Mouse (Mus musculus): Measurements from ENCODE around the gene Chpf. TPM values are rescaled to one million over a fixed set of nuclear protein-coding genes. Genes with fewer than 3 reads are reported as not detected.

Gene Chpf
- total and polyA plus RNA-seq, 2 experiments from 2014 or later = 56.8 to 80.4 TPM

- ATAC-seq = no peak
- no peak for DNase-seq
- no peak overlapping the region for H3K9ac ChIP-seq
- H3K36me3 ChIP-seq (ENCODE audit: insufficient read depth) = peaks cover 35% of the 10 kb centered on the region
- no peak overlapping the region for H3K4me2 ChIP-seq (ENCODE audit: low read depth)
- peak; percentile 12; the same call in 1 of the 2 replicates for TF ChIP-seq CTCF (IDR thresholded peaks at IDR 0.05; ENCODE audit: low read depth)
- no peak overlapping the region for H3K27ac ChIP-seq (ENCODE audit: low read depth, low read length)
- H3K9me3 ChIP-seq (ENCODE audit: low read length) = no peaks in the 10 kb centered on the region
- 0 out of 2 replicates have a peak, but pooled peaks cover 3% of the 10 kb centered on the region for H3K4me1 ChIP-seq (ENCODE audit: insufficient read depth)
- no peak overlapping the region for H3K4me3 ChIP-seq (ENCODE audit: low read depth, low read length)
- WGBS = 86% methylated on average over 7 of the region's 7 CpGs
- H3K27me3 ChIP-seq (ENCODE audit: insufficient read depth, low read length) = no peaks in the 10 kb centered on the region
Observed at GRCm38 (mm10) chr1:75499441-75499840, 20.3 kb upstream of the Chpf start.

- ATAC-seq (no peak), DNase-seq (no peak)
- Histone ChIP-seq H3K9me3 (ENCODE audit: low read length) (no peaks in the 10 kb centered on the region), H3K27ac (ENCODE audit: low read depth, low read length) (no peak overlapping the region), H3K4me1 (ENCODE audit: insufficient read depth) (no peaks in the 10 kb centered on the region), H3K4me2 (ENCODE audit: low read depth) (no peak overlapping the region), H3K9ac (no peak overlapping the region), H3K27me3 (ENCODE audit: insufficient read depth, low read length) (no peaks in the 10 kb centered on the region), H3K4me3 (ENCODE audit: low read depth, low read length) (no peak overlapping the region), H3K36me3 (ENCODE audit: insufficient read depth) (peaks cover 35% of the 10 kb centered on the region)
- 91% methylated on average over 4 of the region's 4 CpGs for WGBS
- TF ChIP-seq CTCF (IDR thresholded peaks at IDR 0.05; ENCODE audit: low read depth) = no peak
Observed at GRCm38 (mm10) chr1:75498897-75499296, 19.8 kb upstream of the Chpf start.

DNA sequence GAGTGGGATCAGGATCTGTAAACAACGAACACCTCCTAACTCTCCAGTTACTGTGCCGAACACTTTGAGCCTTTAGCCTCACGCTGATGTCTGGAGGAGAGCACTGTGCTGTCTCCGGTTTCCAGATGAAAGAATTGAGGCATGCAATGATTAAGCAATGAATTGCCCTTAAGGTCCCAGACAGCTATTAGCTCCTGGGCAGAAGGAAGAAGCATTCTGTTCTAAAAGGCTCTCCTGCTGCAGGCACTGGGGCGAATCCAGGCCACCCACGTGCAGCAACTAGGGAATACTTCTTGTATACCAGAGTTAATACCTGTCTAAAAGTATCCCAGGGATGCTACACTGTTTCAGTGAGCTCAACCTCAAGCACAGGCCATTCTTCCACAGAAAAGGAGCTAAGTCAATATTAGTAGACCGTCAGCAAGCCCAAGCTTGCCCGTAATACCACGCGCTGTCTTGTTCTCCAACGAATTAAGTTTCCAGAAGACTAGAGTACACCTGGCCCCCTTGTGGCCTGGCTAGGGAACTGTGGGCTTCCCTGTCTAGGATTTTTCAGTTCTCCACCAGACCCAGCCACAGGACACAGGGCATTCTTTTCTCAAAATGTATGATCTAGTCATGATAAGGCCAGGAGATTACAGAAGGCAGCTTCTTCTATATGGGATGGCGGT, 15.9 kb upstream of the Chpf start:
- WGBS = 46% methylated on average over 12 of the region's 12 CpGs
- Histone ChIP-seq H3K36me3 (ENCODE audit: insufficient read depth) (peaks cover 27% of the 10 kb centered on the region; the same call in 1 of the 2 replicates), H3K4me1 (ENCODE audit: insufficient read depth) (no peaks in the 10 kb centered on the region), H3K9ac (no peak overlapping the region), H3K4me2 (ENCODE audit: low read depth) (no peak overlapping the region), H3K9me3 (ENCODE audit: low read length) (no peaks in the 10 kb centered on the region), H3K27ac (ENCODE audit: low read depth, low read length) (no peak overlapping the region), H3K4me3 (ENCODE audit: low read depth, low read length) (no peak overlapping the region), H3K27me3 (ENCODE audit: insufficient read depth, low read length) (no peaks in the 10 kb centered on the region)
- DNase-seq = peak; percentile 64
- TF ChIP-seq CTCF (IDR thresholded peaks at IDR 0.05; ENCODE audit: low read depth) = peak; percentile 86
- peak; percentile 70 for ATAC-seq

GRCm38 (mm10) chr1:75492579-75493170, 13.6 kb upstream of the Chpf start:
- H3K4me1 ChIP-seq (ENCODE audit: insufficient read depth) = 0 out of 2 replicates have a peak, but pooled peaks cover 3% of the 10 kb centered on the region
- 41% methylated on average over 24 of the region's 24 CpGs for WGBS
- ATAC-seq (no peak), DNase-seq (no peak)
- peaks cover 10% of the 10 kb centered on the region; the same call in 1 of the 2 replicates for H3K36me3 ChIP-seq (ENCODE audit: insufficient read depth)
- H3K4me2 ChIP-seq (ENCODE audit: low read depth) = no peak overlapping the region
- H3K27ac ChIP-seq (ENCODE audit: low read depth, low read length) = no peak overlapping the region
- no peak overlapping the region for H3K4me3 ChIP-seq (ENCODE audit: low read depth, low read length)
- 0 out of 2 replicates have a peak, but pooled peaks cover 9% of the 10 kb centered on the region for H3K27me3 ChIP-seq (ENCODE audit: insufficient read depth, low read length)
- H3K9me3 ChIP-seq (ENCODE audit: low read length) = no peaks in the 10 kb centered on the region
- H3K9ac ChIP-seq = no peak overlapping the region
- TF ChIP-seq CTCF (IDR thresholded peaks at IDR 0.05; ENCODE audit: low read depth) = no peak

DNA sequence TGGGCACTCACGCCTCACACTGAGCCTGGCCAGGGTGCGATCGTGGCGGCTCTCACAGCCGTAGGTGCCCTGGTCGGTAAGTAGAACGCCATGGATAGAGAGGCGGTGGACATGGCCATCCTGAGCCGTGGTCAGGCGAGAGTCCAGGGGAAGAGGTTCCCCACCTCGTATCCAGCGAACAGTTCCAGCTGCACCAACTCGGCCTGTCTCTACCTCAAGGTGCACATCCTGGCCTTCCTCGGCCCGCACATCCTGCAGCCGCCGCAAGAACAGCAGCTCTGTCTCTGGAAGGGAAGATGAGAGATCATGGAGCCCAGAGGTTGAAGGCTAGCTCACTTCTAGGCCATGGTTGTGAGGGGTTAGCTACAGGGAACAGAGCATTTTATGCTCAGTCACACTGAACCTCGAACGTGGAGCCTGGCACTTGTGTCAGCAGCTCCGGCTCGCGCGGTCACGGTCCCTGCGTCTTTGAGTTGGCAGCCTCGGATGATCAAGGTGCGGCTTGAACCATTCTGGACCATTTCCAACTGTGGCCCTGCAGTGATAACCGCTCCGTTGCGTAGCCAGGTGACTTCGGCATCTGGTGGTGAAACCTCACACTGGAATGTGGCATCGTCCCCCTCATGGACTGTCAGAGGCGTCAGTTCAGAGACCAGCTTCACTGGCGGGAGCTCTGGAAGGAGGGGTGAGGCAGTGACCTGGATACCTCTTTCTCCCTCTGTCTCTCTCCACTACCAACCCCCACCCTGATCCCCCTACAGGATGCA, 11.9 kb upstream of the Chpf start:
- Histone ChIP-seq H3K27ac (ENCODE audit: low read depth, low read length) (no peak overlapping the region), H3K4me1 (ENCODE audit: insufficient read depth) (0 out of 2 replicates have a peak, but pooled peaks cover 5% of the 10 kb centered on the region), H3K27me3 (ENCODE audit: insufficient read depth, low read length) (peaks cover 16% of the 10 kb centered on the region), H3K4me2 (ENCODE audit: low read depth) (no peak overlapping the region), H3K9ac (no peak overlapping the region), H3K9me3 (ENCODE audit: low read length) (no peaks in the 10 kb centered on the region), H3K36me3 (ENCODE audit: insufficient read depth) (peaks cover 10% of the 10 kb centered on the region; the same call in 1 of the 2 replicates), H3K4me3 (ENCODE audit: low read depth, low read length) (no peak overlapping the region)
- no peak for ATAC-seq
- no peak for TF ChIP-seq CTCF (IDR thresholded peaks at IDR 0.05; ENCODE audit: low read depth)
- DNase-seq = no peak
- 87% methylated on average over 34 of the region's 34 CpGs for WGBS

DNA sequence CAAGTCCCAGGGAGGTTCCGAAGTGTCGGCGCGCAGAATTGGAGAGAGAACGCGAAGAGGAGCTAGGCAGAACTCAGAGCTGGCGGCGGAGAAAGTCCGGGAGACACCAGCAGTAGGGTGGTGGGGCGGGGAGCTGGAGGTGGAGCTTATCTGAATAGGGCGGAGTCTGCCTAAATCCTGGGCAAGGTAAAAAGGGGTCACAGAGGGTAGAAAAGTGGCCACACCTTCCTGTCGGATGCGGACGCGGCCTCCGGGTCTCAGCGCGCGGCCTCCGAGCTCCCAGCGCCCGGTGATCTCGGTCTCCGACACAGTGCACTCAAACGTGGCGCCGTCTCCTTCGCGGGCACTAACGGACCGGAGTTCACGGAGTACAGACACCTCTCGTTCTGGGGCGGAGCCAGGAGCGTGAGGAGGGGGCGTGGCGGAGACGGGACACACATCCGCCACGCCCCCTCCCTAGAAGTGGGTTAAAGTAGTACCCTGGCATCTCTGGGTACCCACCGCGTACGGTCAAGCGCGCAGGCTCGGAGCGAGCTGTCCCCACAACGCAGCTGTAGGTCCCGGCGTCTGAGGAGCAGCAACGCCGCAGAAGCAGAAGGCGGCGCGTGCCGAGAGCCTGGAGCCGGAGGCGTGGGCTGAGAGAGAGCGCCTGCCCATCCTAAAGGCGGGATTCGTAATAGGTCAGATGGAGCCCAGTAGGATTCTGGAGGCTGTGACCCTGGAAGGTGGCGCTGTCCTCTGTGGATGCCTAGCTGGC, 8.5 kb upstream of the Chpf start:
- H3K4me1 ChIP-seq (ENCODE audit: insufficient read depth) = 0 out of 2 replicates have a peak, but pooled peaks cover 5% of the 10 kb centered on the region
- no peaks in the 10 kb centered on the region for H3K9me3 ChIP-seq (ENCODE audit: low read length)
- peak overlapping the region; percentile 44 for H3K4me3 ChIP-seq (ENCODE audit: low read depth, low read length)
- DNase-seq = peak; percentile 61
- 4% methylated on average over 62 of the region's 62 CpGs for WGBS
- peak overlapping the region; percentile 91 for H3K4me2 ChIP-seq (ENCODE audit: low read depth)
- TF ChIP-seq CTCF (IDR thresholded peaks at IDR 0.05; ENCODE audit: low read depth) = peak; percentile 37
- H3K36me3 ChIP-seq (ENCODE audit: insufficient read depth) = peaks cover 42% of the 10 kb centered on the region
- peak; percentile 68 for ATAC-seq
- no peak overlapping the region for H3K27ac ChIP-seq (ENCODE audit: low read depth, low read length)
- peaks cover 18% of the 10 kb centered on the region for H3K27me3 ChIP-seq (ENCODE audit: insufficient read depth, low read length)
- peak overlapping the region; percentile 31; the same call in 1 of the 2 replicates for H3K9ac ChIP-seq
